Mouse (Mus musculus) R1 (cell line): ENCODE measurements around the gene Ppil6.

Source experiments
- DNase-seq: peaks from one replicate; pipeline ENCODE4 v3.0.0-alpha.2; 2018; ENCODE audit warnings: low read depth, low spot score

The Ppil6 gene

DNA sequence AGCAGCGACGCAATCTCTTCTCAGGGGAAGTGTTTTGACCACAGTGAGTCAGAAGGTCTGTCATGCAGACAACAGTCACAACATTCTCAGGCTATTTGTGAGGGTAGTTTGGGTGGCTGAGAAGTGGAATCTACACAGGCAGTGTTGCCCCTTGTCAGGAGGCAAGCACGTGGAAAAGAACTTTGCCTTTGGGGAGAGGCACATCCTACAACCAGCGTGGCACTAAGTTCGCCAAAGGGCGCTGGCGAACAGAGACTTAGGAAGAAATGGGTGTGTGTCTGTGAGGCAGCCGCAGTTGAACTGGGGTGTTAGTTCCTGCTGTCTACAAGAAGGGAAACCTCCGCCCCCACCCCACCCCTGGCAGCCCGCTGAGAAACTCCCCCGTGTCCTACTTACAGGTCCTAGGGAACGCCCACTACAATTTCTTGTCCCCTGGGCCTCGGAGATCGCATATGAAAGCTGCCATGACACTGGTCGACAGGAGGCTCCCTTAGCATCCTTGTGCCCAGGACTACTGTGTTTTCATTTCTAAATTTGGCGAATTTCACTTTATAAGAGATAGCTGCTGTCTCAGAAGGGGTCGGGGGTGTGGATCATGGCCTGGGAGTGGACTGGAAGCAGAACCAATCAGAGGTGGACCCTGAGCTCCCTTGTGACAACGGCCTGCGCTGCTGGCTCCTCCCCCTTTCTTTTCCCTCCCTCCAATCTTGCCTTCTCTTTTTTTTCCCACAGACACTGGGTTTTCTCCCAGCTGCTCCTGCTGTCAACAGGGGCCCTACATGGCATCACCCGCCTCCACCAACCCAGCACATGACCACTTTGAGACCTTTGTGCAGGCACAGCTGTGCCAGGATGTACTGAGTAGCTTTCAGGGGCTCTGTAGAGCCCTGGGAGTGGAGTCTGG lies 12.7 kb upstream of the Ppil6 start:
- DNase-seq = peak; percentile 94

DNA sequence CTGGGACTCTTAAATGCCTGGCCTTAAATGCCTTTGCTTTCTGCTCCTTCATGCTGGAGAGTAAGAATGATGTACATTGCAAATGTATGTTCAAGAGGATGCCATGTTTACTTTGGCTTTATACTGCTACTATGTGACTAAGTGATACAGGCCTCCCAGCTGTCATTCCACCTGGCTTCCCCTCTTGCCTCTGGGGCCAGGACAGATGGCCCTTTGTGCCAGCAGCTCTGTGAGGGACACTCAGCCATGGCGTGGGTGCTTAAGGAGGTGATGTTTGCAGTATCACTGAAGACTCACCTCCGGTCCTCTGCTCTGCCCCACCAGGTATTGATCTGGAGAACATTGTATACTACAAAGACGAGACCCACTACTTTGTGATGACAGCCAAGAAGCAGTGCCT lies 10.3 kb upstream of the Ppil6 start:
- DNase-seq = no peak

DNA sequence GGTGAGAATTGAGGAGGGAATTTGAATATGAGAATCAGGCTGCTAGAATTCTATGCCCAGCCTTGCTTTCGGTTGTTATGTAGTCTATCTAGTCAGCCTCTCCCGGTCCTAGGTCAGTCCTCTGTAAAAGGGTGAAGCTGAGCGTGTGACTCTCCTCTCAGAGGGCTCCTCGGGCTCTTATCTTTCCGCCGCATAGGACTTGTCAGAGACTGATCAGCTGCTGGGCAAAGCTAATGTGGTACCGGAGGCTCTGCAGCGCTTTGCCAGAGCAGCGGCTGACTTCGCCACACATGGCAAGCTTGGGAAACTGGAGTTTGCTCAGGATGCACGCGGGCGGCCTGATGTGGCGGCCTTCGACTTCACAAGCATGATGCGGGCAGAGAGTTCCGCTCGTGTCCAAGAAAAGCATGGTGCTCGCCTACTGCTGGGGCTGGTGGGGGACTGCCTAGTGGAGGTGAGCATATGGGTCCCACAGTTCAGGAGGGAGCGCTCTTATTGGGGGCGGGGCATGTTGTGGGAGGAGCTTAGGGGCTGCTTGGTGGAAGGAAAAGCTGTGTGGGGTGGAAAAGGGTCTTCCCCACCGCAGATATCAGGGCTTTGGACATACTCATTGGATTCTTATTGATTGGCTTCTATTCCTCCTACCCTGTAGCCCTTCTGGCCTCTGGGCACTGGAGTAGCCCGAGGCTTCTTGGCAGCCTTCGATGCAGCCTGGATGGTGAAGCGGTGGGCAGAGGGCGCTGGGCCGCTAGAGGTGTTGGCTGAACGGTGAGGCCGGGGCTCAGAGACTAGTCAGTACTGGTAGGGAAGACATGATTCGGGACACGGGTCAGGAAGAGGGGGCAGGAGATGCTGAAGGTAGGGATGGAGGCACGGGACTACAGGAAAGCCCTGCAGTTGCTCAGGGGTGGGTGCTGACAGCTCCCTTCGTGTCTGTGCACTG lies 9.0 kb upstream of the Ppil6 start:
- DNase-seq = peak; percentile 81

- DNase-seq = no peak
Observed at GRCm38 (mm10) chr10:41482446-41482845, 7.8 kb upstream of the Ppil6 start.

DNA sequence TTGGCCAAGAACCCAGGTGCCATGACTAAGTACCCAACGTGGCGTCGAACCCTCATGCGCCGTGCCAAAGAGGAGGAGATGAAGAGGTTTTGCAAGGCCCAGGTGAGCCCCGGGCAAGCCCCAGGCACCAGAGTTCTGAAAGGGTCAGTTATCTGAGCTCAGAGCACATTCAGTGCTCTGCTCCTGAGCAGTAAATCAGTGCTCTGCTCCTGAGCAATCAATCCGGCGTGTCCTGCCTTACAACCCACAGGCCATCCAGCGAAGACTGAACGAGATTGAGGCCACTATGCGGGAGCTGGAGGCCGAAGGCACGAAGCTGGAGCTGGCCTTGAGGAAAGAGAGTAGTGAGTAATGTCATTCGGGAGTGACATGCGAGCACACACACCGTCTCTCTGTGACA lies 4.5 kb upstream of the Ppil6 start:
- no peak for DNase-seq

GRCm38 (mm10) chr10:41486506-41487170 lies 3.6 kb upstream of the Ppil6 start:
- DNase-seq = no peak

GRCm38 (mm10) chr10:41488877-41489276 lies 1.4 kb upstream of the Ppil6 start:
- DNase-seq = no peak

- DNase-seq = no peak
Observed at GRCm38 (mm10) chr10:41489294-41489693, 945 bp upstream of the Ppil6 start.

GRCm38 (mm10) chr10:41490518-41490873 lies 257 bp downstream of the Ppil6 start:
- no peak for DNase-seq

GRCm38 (mm10) chr10:41491111-41491510 lies 872 bp downstream of the Ppil6 start:
- no peak for DNase-seq

GRCm38 (mm10) chr10:41500941-41501340 lies 10.7 kb downstream of the Ppil6 start:
- no peak for DNase-seq

GRCm38 (mm10) chr10:41504996-41505395 lies 14.8 kb downstream of the Ppil6 start:
- DNase-seq = peak; percentile 72

- DNase-seq = peak; percentile 94
Observed at GRCm38 (mm10) chr10:41505446-41505845, 15.2 kb downstream of the Ppil6 start.

DNA sequence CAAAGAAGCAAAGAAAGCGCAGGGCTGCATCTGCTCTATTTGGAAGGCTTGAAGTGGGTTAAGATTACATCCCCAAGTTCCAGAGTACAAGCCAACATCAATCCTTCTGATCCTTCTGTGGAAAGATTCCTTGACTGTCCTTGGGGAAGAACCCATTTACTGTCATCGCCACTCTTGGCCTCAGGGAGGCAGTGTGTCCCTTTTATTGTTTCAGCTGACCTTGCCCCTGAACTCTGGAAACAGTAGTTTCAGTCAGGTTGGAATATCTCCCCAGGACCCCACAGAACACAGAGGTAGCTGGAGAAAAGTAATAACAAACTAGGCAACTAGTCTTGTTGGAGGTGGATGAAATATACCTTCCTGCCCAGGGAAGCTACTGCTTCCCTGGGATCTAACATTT lies 18.9 kb downstream of the Ppil6 start:
- peak; percentile 71 for DNase-seq

DNA sequence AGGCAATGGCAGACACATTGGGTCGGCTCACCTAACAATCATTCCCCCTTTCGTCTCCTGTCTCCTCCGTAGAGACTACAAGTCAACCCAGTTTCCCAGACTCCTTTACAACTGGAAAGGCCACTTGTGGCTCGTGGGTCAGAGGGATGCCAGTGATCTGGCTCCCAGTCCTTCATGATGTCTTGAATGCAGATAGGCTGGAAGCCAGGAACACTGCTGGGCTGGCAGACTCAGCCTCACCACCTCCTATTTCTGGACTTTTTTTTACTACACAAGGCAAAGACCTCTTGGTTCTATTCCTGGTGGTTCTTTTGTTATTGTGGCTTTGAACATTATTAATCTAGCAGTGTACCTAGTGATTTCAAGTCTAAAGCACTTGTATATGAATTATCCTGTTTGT lies 24.1 kb downstream of the Ppil6 start:
- no peak for DNase-seq

DNA sequence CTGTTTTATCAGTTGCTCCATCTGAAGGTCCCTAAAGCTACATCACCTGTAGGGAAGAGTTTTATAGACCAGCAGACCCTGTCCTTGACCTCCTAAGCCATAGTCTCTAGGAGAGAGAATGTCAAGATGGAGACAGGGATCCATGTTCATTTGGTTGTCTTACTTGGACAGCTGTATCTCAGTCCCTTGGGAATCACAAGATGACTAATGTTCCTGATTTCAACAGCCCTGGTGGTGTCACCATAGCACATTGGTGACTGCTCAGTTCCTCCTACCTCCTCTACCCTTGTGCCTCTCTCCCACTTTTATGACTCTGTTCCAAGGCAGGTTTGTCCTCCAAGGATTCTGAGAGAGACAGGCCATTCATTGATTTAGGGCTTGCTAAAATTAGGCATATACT lies 24.7 kb downstream of the Ppil6 start:
- no peak for DNase-seq

DNA sequence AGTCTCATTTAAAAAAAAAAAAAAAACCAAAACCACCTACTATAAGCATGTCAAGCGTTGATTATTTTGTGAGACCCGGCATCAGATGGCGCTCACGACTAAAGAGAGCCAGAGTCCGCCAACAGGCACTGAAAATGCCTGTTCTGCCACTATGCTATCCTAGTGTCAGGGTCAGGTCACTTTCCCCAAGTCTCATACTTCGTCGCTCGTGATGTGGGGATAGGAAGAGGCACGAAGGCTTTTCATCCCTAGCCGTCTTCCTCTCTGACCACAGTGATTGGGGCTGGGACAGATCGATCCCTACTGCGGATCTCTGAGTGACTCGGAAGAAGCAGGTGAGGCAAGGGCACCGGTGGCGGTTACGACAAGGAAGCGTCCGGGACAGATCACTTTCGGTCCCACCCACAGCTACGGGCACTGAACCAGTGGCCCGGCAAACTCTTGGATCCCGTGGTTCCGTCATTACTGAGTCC lies 28.3 kb downstream of the Ppil6 start:
- DNase-seq = peak; percentile 87

- DNase-seq = peak; percentile 94
Observed at GRCm38 (mm10) chr10:41518981-41519618, 28.9 kb downstream of the Ppil6 start, which contains the start of gene Cd164. Cd164 (plus strand) TSS chr10:41519414.

DNA sequence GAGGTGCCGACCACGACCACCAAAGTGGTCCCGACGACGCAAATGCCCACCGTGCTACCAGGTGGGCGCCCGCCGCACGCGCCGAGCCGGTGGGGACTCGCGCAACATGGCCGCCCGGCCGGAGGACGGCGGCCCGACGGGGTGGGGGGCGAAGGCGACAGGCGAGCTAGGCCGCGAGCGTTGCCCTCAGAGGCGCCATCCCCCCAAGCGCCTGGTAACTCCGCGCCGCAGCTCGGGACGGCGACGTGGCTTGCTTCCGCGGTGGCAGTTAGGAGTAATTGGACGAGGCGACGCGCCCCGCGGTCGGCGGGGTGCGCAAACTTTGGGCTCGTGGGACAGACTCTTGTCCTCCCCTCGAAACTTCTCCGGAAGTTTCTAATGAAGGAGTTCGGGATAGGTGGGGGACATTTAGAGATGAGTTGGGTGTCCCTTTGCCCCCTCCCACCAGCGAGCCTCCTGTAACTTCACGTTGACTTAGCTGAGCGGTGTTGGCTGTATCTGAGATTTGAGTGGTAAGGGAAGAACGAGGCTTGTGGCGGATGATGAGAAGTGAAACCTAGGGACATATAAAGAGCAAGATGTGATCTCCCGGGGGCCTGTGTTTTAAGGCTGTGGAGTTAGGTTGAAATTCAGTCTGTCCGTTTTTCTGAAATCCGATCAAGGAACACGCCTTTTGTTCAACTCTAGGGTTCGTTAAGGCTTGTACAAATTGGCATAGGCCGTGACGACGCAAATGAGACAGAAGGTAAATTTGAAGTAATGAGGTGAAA lies 29.6 kb downstream of the Ppil6 start:
- peak; percentile 75 for DNase-seq

DNA sequence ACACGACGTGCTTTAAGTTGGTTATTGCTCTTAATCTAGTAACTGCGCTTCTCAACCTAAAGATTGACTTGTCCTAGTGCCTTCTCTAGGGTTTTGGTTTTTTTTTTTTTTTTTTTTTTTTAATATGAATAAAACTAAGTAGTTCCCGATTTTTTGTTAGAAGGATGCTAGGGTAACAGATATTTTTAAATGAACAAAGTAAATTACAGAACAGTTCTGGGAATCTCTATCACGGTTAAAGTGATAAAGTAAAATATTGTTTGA lies 30.1 kb downstream of the Ppil6 start:
- DNase-seq = no peak

GRCm38 (mm10) chr10:41523386-41523785 lies 33.1 kb downstream of the Ppil6 start:
- DNase-seq = no peak
